Mouse (Mus musculus): ENCODE measurements at regions not wholly inside any gene's neighbourhood (a gene's known extent, or its start where the extent isn't known, plus 50 kb on each side); places are given as distances from the start of the nearest gene placed in this dataset.

DNA sequence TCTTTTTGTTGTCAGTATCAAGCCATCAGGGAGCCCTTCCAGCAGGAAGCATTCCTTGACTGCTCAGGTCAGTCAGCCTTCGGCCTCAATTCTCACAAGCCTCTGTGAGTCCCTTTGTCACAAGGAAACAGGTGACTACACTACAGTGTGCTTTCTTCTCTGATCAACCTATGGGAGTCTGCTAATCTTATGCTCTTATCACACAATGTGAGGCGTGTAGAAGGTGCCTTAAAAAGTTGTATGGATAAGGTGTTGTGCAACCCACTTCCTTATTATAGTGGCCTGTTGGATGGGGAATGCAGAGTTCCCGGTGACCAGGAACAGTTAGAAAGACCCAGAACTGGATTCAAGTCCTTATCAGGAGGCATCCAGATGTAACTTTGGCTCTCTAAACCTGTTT lies 260.2 kb downstream of the Gm12728 start:
- no peak for DNase-seq

DNA sequence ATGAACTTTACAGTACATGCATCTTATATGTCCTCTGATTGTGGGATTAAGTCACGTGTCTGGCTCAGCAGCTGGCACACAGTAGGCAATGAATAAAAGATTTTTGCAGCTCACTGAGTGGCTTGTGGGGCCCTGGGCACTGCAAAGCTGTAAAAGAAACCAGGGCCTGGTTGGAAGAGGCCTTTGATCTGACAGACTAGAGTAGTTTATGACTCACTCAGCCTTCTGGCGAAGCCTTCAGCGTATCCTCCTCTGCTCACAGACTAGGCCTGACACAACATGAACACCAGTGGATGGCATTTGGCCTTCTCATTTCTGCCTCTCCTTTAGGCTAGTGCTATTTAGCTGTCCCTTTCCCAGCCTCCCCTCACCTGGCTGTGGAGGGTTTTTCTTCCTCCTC lies 260.6 kb downstream of the Gm12728 start:
- no peak for DNase-seq

DNA sequence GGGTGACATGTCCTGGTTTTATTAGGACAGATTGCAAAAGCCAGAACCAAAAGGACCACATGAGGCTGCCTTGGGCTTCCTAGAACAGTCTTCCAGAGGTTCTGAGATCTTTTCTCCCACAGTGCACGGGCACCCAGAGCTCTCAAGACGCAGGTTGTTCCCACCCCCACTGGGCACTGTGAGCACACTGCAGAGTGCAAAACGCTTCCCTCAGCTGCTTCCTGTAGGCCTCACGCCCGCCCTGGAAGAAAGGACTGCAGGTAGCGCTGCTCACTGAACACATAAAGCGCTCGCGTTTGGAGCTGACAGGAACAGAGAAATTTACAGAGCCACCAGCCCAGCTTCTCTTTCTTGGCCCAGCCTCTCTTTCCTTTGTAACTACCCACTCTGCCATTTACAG lies 262.5 kb upstream of the Usp24 start:
- no peak for DNase-seq

DNA sequence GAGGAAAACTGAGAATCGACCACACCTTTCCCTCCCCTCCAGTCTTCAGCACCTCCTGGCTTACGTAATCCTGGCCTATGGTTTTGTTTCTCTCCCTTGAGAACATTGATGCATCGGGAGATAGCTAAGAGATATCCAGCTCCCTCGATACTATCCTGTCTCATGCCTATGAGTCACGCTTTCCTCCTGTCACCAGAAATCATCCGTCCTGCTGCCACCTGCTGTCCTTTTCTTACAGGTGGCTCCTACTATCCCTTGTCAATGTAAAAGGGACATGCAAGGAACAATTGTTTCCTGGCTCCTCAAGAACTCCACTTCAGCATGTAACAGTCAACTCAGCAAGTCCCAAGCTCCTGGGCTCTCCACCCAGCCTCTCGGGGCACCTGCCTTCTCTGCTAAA lies 261.7 kb upstream of the Usp24 start:
- DNase-seq = no peak

DNA sequence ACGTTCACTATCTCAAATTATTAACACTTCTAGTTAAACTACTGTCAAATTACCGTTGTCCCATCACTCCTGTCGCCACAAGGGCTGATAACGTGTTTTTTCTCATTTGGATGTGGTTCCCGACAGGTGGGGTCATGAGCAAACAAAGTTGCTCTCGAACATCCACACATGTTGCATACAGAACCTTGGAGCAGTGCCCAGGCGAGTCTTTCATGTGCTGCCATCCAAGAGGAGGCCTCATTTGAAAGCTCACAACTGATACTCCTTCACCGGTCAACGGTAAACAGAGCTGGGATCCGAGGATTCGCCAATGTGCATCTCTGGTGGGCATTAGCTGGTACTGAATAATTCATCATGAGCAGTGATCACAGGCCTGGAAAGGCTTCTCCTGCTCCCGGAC lies 253.4 kb upstream of the Usp24 start:
- no peak for DNase-seq

DNA sequence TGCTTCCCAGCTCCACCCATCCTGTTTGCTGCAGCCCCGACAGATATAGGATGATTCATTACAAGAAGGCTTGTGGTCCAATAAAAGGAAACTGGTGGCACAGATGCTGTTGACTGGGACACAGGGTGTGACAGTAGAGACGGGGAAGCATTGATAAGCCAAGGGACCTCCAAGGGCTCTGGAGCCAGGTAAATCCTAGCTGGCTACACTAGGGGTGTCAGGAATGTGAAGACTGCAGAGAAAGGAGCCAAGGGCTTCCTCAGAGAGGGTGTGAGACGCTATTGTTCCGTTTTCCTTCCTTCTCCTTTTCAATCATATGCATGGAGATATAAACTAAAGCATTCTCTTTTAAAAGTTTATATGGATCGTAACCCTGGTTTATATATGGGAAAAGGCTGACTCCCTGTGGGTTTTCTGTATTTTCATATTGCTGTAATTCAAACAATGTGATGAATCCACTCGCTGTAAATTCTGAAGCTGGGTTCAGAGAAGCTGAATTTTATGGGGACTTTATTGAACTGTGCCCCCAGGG lies 252.1 kb upstream of the Usp24 start:
- DNase-seq = no peak

DNA sequence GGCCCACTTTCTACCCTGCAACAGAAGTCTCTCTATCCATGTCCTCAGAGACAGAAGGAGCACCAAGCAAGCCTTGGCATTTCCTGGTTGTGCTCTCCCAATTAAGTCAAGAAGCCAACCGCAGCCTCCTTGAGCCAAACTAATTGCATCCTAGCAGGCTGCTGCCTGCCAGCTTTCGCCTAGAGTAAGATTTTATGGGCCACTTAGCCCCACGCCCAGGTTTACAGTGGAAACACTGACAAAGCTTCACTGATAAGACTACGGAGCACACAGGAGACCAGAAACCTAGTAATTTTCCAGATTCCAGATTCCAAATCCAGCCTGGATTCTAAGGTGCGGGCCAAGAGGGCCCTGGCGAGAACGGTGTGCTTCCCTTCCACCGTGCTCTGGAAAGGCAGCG lies 249.0 kb upstream of the Usp24 start:
- DNase-seq = no peak

DNA sequence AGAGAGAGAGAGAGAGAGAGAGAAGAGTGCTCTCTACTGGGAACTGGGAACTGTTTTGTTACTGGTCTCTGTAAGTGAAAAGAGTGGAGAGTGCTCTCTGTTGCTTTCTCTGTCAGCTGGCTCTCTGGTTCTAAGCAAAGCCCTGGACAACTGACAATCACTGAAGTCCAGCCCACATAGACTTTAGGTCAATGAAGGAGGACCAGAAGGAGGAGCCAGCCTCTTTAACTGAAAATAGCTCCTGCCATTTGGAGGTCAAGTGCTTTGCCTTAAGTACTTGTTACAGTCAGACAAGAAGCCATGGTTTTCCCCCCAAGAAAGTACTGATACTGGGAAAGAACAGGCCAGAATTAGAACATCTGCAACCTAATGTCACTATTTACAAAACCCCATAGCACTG lies 232.5 kb upstream of the Usp24 start:
- no peak for DNase-seq

DNA sequence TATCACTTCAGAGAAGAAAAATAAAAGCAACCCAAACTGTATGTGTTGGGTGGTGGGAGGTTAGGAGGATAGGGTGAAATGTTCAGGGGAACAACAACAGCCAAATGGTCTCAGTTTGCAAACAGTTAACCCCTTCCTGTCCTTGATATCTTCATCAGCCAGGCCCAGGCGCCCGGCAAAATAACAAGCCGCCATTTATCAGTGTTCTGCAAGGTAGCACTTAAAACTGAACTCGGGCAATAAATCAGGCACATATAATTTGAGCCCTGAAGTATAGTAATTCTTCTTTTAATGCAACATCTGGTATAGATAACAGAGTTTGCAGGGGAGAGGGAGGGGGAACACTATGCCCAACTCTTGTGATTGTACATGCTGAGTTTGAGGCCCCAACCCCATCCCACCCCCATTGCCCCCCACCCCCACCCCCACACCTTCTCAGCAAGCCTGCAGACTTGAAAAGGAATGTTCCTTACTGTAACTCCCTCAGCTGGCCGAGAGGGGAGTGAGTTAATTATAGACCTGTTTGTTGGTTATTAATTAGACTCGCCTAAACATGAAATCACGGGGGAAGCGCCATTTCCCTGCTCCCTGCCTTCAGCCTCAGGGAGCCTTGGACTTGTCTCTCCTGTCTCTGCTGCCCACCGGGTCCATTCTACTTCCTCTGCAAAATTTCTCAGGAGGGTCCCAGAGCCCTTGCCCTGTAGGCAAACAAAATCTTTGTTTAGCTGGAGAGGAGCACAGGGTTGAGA lies 223.9 kb upstream of the Usp24 start:
- no peak for DNase-seq

DNA sequence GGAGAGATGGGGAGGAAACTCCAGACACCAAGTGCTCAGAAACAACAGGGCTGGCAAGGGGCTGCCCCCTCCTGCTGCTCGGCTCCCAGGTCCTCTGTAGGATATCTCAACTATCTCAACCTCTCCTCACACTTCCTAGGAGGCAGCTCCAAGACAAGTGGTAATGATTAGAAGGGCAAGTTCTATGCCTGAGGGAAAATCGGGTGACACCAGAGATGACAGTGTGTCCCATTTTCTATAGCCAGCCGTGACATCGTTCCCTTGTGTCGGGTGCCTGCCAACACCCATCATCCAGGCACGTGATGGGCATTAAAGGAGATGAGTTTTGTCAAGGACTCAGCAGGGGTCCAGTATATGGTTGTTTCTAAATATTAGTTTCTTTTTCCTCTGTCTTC lies 223.3 kb upstream of the Usp24 start:
- DNase-seq = no peak

DNA sequence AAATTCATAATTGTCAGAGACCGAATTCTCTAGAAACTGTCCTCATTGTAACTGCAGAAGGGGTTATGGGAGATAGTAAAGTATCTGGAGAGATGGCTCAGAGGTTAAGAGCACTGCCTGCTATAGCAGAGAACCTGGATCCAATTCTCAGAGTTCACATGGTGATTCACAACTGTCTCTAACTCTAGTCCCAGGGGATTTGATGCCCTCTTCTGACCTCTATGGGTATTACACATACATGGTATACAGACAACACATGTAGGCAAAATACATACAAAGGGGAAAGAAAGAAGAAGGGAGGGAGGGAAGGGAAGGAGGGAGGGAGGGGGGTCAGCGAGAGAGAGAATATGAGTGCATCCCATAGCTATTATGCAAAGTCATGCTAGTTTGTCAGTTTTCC lies 222.8 kb upstream of the Usp24 start:
- no peak for DNase-seq

DNA sequence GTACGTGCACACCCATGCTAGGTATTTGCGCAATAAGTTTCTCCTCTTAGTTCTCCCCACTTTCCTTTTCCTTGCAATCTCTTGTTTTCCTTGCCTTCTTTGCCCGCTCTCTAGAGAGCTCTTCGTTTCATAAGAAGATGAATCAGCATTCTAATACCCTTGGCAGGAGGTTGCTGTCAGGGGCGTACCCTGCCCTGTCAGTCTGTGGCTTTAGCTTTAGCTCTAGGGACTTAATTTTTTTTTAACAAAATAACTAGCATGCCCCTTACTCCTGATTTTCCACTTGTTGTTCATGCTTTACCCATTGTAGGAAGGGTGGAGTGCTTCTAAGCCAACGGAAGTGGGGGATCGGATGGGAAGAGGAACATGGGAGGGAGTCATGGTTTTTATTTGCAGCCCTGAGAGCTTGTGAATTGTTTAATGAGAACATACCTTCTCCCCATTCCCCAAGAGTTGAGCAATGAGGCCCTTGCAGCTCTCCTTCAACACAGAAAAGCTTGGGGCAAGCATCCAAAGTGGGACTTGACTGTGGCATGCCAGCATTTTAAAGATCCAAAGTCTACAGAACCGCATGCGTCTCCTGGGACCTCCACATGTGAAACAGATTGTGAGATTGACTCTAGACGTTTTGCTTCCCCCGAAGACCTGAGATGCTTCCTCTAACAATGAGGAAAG lies 221.0 kb upstream of the Usp24 start:
- DNase-seq = no peak

DNA sequence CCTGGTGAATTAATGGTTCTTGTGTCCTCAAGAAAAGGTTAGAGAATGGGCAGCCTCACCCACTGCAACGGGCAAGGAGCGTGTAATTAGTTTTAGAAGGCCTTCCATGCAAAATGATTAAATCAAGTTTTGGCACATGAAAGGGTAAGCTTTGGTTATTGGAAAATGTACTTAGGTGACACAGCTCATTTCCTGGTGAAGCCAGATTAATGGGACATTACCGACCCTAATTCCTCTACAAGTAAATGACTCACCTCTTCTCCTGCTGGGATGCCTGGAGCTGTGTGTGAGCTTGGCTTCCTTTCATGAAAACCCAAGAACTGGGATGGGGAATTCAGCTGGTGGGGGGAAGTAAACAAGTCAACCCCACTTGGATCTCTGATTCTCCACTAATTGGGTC lies 219.9 kb upstream of the Usp24 start:
- no peak for DNase-seq

DNA sequence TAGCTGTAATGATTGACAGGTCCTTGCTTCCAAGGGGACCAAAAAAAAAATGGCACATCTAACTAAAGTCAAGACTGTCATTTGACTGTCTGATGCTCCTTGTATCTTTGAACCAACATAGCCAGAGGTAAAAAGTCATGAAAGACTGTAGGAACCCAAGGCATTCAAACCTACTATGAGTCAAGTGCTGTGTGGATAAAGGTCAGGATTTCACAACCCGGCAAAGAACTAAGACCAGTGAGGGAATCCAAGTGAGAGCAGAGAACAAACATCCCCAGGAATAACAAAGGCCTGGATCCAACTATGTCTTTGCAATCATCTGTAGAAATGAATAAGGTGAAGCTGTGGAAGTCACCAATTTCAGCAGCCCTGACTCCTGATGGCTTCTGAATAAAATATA lies 218.2 kb upstream of the Usp24 start:
- DNase-seq = no peak

DNA sequence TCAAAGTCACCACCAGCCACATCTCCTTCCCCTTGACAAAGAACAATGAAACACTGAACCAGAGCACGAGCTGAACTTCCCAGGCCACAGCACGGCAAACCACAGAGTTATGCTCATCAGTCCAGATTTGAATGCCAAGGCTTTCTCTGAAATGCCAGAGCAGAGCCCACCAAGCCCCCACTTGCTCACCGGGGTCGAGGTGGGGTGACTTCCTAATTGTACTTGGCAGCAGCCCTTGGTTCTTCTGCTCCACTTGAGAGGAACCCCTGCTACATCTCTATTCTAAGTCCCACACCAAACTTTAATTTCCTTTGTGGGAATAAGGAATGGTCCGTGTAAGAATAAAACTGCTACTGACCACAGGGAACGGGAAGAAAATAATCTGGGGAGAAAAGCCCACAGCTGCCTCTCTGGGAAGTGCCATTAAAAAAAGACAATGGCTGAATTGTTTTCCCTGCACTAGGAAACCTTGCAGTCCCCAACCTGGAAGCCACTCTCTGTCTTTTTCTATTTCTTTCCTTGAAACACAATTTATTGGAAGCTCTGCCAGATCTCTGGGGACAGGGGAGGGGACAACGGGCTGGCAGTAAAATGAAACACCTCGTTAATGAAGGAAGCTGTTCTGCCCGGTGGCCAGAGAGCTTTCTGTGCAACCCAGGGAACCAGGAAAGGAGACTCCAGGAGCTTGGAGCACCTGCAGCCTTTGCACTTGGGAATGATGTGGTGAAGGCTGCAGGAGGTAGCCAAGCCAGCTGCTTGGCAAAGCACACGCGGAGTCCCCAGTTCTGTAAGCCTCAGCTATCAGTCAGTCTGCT lies 215.6 kb upstream of the Usp24 start:
- DNase-seq = no peak

DNA sequence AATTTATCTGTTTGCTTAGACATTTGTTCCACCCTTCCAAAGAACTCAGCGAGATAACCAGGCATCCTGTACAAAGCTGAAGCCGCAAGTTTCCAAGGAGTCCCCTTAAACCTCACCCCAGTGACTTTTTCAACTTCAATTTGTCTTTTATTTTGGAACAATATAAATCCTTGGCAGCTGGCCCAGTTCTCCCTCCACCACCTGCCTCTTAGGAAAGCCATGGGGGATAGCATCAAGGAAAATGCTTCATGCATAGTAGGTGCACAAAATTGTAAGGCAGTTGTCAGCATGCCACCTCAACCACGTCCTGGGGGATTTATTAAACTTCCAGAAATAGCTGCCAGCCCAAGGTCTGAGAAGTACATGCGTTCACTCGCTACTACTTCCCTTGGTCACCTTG lies 214.1 kb upstream of the Usp24 start:
- no peak for DNase-seq

DNA sequence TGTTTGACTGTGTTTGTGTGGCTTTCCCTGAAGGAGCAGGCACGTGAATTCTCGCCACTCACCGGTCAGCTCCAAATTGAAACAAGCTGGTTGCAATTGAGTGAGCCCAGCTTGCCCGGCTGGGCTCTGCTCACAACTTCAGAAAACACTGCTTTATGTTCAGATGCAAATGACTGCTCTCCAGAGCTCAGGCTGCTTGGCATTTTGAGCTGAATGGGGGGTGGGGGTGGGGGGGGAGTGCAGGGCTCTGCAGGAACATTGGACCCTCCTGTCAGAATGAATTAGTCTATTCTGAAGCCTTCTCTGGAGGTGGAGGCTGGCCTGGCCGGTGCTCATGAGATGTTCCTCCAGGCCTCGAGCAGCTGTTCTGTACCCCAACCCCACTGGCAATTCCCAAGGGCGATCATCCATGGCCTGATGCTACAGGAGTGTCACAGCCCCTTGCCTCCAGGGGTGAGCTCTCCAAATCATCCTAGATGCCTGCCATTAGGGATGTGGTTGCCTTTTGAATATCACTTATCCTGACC lies 213.5 kb upstream of the Usp24 start:
- no peak for DNase-seq

DNA sequence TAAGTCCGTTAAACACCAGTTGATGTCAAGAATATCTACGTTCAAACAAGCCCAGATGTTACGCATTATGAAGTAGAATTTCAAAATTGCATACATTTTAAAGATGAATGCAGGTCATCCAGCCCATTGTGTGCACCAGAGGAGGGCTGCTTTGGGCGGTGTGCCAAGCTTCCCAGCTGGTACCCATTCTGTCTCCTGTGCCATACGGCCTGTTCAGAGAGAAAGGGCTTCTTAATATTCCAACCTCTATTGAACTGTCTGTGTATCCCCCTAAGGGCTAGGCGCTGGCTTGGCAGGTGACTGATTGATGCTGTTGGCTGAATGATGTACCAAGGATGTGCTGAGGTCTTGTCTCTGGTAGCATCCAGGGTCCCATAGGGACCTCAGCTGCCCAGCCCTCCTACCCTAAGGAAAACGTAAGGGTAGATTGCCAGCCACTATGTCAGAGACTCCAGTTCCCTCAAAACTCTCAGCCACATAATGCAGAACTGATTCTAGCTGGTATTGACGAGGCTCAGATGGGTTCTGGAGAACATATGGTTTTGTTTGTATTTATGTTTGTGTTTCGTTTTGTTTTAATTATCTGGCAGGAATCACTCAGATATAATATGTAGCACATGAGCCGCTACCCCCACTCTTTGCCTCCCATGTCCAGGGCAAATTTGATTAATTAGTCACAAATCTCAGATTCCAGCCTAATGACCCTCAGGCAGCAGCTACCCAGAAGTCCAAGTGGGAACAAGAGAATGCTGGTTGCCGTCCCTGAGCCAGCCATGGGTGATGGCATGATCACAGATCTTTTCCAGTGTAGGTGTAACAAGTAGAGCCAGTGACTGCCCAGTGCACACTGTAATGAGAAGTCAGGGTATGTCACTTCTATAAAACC lies 212.0 kb upstream of the Usp24 start:
- DNase-seq = no peak

DNA sequence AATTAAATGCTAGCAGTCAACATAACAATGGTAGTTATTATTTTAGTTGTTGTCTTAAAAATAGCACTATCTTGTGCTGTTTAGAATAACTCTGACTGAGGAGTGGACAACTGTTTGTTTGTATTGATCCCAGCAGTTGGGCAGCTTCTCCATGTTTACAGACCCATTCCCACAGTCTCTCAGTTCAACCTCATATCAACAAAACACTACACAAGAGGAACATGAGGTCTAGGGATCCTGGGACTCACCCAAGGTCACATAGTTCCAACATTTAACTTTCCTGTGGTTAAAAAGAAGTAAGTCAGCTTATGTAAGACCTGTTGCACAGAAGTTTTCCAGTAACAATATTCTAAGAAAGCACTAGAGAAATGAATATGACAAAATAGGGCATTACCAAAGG lies 203.0 kb upstream of the Usp24 start:
- no peak for DNase-seq

DNA sequence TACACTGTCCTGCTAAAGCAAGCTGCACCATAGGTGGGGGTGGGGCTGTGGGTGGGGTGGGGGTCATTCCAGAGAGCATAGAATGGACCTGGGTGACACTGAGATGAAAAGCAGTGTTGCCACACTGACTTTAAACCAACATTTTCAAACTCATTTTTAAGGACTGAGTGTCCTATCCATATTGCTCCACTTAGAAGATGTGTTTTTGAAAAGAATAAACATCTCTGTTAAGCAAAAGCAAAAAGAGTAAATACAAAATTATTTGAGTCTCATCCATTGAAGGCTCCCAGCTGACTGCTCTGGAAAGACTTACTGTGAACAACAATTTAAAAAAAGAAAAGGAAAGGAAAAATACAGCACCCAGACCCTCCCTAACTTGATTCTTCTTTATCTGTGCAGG lies 202.3 kb upstream of the Usp24 start:
- no peak for DNase-seq

DNA sequence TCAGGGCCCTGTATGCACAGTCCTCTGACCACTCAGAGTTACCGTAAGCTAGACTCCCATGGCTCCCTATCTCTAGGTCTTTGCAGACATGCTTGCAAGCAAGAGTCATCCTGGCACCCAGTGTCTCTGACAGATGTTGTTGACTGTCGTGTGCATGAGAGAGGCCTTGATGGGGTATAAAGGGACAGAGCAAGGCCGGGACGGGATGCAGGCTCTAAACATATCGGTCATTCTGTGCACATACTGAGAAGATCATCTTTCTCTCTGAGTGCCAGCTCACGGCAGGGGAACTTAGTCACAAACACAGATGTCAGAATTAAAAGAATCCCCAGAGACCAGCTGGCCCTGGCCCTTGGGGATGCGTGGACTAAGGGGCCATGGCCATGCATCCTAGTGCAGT lies 199.4 kb upstream of the Usp24 start:
- no peak for DNase-seq

DNA sequence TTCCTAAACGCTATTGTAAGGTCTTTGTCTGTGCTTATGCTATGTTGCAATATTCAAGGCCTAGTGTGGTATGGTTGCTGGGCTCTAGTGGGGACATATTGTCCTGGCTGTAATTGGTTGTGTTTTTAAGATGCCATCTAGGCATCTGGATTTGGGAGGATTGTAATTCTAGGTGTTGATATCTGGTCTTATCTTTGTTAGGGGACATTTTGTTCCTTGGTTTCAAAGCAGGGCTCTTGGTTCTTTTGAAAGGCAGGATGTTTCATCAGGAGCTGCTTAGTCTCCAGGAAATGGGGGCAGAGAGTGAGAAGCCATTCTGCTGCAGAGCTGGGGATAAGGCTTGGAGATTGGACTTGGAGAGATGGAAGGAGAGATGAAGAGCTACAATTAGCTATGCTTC lies 194.7 kb upstream of the Usp24 start:
- no peak for DNase-seq
